Mouse (Mus musculus) telencephalon, adult 2 months (tissue): ENCODE results near the gene Fat3.
A peak's percentile ranks its signal among the peaks of the same experiment; 100 is the strongest.

ENCODE experiments used
- DNase-seq: peaks from one replicate; pipeline ENCODE4 v3.0.0-alpha.2; 2011; ENCODE audit warnings: low read depth, low spot score

Fat3 gene

GRCm38 (mm10) chr9:16256577-16257207 lies 244.4 kb downstream of the Fat3 start:
- DNase-seq, result no peak

GRCm38 (mm10) chr9:16246741-16247140 lies 254.3 kb downstream of the Fat3 start:
- no peak for DNase-seq

GRCm38 (mm10) chr9:16231575-16231974 lies 269.5 kb downstream of the Fat3 start:
- DNase-seq, result no peak

GRCm38 (mm10) chr9:16228919-16229318 lies 272.2 kb downstream of the Fat3 start:
- DNase-seq, result no peak

- no peak for DNase-seq
Observed at GRCm38 (mm10) chr9:16227398-16227797, 273.7 kb downstream of the Fat3 start.

DNA sequence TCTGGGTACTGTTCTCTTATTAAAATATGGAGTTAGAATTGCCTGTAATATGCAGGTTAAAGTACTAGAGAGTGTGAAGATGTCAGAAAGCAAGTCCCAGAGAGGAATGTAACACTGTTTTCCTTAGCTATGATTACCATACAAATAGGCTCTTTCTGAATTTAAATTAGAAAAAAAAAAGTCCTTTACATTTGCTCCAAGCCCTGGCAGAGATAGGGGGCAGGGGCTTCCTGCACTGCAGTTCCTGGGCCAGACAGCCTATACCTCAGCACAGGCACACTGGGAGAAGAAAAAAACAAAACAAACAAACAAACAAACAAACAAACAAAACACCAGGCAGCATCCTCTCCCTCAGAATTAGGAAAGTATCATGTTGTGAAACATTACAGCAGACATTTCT lies 274.5 kb downstream of the Fat3 start:
- DNase-seq, result no peak

GRCm38 (mm10) chr9:16221885-16222284 lies 279.2 kb downstream of the Fat3 start:
- no peak for DNase-seq

GRCm38 (mm10) chr9:16216235-16216634 lies 284.9 kb downstream of the Fat3 start:
- DNase-seq, result no peak

DNA sequence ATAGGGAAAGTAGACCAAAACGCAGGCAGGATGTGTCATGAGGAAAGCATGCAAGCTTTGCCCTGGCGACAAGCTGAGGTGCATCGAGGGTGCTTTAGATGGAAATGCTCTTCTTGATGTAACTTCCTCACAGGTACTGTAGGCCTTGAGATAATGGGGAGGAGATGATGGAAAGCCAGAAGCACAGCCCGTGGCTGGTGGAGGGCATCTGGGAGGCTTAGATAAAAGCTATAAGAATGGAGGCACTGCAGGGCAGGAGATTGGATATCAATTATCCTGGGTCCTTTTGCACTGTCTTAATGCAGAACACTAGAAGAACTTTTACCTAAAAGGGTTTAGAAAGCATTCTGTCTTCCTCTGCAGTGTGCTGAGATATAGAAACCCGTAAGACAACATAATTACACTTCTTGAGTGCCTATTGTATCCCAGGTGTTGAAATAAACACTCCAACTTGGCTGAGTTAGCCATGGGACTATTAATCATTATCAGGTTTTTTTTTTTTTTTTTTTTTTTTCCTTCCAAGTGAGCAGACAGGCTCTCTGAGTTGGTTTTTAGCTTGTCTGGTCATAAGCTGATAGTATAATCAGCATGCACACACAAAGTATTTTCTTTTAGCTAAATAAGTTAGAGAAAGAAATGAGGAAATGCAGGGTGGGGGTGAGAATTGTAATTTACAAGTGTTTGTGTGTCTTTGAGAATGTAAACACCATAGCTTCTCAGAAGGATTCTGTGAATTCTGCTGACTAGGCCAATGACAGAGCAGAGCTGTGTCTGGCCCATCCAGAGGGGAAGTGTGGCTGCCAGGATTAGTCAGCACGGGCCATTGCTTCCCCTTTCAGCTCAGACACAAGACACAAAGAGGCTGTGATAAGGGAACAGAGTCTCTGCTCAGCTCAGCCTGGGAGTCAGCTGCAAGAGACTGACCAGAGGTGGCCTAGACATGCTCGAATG lies 286.1 kb downstream of the Fat3 start:
- peak; percentile 60 for DNase-seq

GRCm38 (mm10) chr9:16213324-16213723 lies 287.8 kb downstream of the Fat3 start:
- no peak for DNase-seq

- DNase-seq, result no peak
Observed at GRCm38 (mm10) chr9:16212628-16213027, 288.5 kb downstream of the Fat3 start.

GRCm38 (mm10) chr9:16212163-16212562 lies 288.9 kb downstream of the Fat3 start:
- DNase-seq, result no peak

GRCm38 (mm10) chr9:16211468-16211867 lies 289.6 kb downstream of the Fat3 start:
- DNase-seq, result no peak

- peak; percentile 90 for DNase-seq
Observed at GRCm38 (mm10) chr9:16202296-16202695, 298.8 kb downstream of the Fat3 start.

GRCm38 (mm10) chr9:16200948-16201347 lies 300.1 kb downstream of the Fat3 start:
- DNase-seq, result no peak

GRCm38 (mm10) chr9:16186461-16186860 lies 314.6 kb downstream of the Fat3 start:
- no peak for DNase-seq

- no peak for DNase-seq
Observed at GRCm38 (mm10) chr9:16169238-16169637, 331.8 kb downstream of the Fat3 start.

DNA sequence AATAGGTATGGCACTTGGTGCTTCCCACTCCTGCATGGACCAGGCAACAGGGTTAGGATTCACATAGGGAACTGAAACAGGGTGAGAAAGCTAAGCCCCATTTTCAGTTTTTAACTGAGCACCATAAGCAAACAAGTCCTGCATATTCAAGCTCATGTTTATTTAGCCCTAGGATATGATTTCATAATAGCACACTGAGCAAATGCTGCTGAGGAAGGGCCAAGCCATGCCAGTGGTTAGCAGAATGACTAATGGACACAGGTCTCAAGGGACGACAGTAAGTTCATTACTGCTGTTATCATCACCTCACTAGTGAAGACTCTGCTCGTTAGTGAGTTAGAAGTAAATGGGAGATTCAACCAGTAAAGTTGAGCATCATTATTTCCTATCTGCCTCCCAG lies 333.0 kb downstream of the Fat3 start:
- no peak for DNase-seq

DNA sequence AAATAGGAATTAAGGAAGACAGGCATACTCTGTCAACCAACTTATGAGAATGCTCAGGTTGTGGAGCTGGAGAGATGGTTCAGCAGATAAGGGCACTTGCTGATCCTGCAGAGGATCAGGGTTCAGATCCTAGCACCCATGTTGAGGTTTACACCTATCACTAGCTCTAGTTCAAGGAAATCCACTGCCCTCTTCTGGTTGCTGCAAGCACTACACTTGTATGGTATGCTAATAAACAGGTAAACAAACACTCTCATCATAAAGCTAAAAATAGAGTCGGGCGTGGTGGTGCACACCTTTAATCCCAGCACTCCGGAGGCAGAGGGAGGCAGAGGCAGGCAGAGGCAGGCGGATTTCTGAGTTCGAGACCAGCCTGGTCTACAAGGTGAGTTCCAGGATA lies 341.7 kb downstream of the Fat3 start:
- no peak for DNase-seq

GRCm38 (mm10) chr9:16153580-16153930 lies 347.5 kb downstream of the Fat3 start:
- DNase-seq, result no peak

DNA sequence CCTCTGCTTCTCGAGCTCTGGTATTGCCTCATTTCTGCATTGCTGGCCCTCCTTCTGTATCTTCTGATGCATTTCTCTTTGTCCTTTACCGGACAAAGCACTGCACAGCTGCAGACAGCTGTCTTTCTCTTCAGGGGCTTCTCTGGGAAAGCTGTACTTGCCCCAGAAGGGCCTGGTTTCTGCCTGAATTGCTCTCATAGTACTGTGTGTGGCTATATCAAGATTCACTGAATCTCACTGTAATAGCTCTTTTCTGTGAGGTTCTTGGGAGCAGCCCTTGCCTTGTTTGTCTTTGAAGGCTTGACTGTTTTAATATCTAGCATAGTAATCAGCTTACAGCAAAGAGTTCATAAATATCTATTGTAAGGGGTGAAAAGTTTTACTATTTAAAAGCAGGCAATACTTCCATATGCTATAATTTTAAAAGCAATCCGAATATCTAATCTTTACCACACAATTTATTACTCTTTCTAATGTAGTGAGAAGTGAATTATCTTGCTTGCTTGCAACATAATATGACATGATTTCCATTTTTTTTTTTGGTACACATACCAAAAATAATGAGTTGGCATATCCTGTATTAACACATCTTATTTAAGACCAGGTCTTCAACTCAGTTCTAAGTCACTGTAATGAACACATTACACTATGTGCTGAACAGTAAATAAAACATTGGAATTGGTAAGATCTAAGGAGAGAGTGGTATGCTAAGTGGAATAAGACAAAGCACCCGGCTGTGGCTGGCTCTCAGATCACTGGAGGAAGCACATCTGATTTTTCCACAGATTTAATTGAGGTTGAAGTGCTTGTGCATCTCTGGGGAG lies 348.1 kb downstream of the Fat3 start:
- DNase-seq, result no peak

- DNase-seq, result no peak
Observed at GRCm38 (mm10) chr9:16150046-16150445, 351.0 kb downstream of the Fat3 start.
